Mouse (Mus musculus) adrenal gland, postnatal 0 days (tissue): ENCODE data around the gene Lrrc10. TPM values are rescaled to one million over a fixed set of nuclear protein-coding genes. Genes with fewer than 3 reads are reported as not detected.

ENCODE experiments used
- polyA plus RNA-seq: library from polyadenylated mRNA; unstranded; fragments of >200 nt; fragmentation: Nextera tagmentation; extraction: Ambion mirVana; gene quantifications from 2 replicates; pipeline ENCODE4 v1.2.1, GENCODE M21; 2015

The Lrrc10 gene
- not detected in 2 replicates for polyA plus RNA-seq

DNA sequence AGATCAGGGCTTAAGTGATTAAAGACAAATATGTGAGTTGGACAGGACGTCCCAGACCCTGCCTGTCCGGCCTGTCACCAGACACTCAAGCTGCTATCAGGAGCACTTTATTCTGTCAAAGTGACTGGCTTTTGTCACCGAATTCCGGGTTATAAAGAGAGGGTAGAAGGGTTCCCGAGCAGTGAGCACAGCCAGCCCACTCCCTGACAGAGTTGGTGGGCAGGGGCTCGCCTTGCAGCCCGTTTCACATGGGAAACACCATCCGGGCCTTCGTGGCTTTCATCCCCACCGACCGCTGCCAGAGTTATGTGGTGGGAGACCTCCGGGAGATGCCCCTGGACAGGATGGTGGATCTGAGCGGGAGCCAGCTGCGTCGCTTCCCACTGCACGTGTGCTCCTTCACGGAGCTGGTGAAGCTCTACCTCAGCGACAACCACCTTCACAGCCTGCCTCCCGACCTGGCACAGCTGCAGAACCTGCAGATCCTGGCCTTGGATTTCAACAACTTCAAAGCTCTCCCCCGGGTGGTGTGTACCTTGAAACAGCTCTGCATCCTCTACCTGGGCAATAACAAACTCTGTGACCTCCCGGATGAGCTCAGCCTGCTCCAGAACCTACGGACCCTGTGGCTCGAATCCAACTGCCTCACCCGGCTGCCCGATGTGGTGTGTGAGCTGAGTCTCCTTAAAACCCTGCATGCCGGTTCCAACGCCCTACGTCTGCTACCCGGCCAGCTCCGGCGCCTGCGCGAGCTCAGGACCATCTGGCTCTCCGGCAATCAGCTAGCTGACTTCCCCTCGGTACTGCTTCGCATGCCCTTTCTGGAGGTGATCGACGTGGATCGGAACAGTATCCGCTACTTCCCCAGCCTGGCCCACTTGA, at the start of gene Lrrc10:
Gene Lrrc10, plus strand, starts transcription at position 167 of the 882 bp plus-strand sequence.

DNA sequence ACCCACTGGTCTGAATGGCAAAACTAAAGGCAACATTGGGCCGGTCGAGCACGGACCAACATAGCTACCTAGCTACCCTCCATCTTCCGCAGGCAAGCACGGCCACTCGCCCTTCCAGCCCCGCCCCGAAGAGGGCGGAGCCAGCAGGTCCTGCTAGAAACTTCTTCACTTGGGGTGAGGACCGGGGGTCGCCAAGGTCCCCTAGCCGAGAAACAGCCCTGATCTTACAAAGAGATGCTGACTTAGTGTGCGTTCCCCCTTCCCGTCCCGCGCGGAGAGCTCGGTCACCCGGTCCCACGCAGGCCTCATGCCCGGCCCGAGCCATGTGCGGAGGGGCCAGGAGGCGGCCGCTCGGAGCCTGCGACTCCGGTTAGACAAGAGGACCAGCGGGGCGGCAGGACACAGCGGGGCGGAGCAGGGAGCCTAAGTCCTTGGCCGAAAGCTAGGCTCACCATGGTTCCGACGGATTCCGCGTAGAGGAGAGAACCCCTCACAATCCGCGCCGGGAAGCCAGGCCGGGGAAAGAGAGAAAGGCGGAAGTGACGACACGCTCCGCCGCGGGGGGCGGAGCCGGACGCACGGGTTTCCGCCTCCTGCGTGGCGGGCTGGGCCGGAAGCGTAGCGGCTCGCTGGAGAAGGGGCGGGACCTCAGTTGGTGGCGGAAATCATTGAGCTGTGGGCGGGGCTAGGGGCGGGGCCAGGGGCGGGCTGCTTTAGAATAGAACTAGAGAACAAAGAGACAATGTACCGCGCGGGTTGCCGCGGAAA, 18.3 kb downstream of the Lrrc10 start, which contains the start of gene Cct2:
Gene Cct2, minus strand, starts transcription at position 561 of the 768 bp plus-strand sequence.

Other genes with a start within 250 kb of the Lrrc10 start
- 0.03 and 0.10 TPM in 2 replicates for gene Myrfl, start 148.4 kb upstream of the Lrrc10 start, polyA plus RNA-seq
- 14.2 and 17.8 TPM in 2 replicates for gene Rab3ip, start 94.6 kb upstream of the Lrrc10 start, polyA plus RNA-seq
- not detected in 2 replicates for gene Gm10271, start 72.7 kb upstream of the Lrrc10 start, polyA plus RNA-seq
- gene Best3, start 59.0 kb upstream of the Lrrc10 start, polyA plus RNA-seq = 0.30 and 0.47 TPM in 2 replicates
- gene Cct2, start 18.5 kb downstream of the Lrrc10 start, polyA plus RNA-seq = 118 and 143 TPM in 2 replicates
- gene Frs2, start 103.2 kb downstream of the Lrrc10 start, polyA plus RNA-seq = 13.5 and 22.3 TPM in 2 replicates
- 42.6 and 48.5 TPM in 2 replicates for gene Yeats4, start 179.2 kb downstream of the Lrrc10 start, polyA plus RNA-seq
- not detected in 2 replicates for gene 9530003J23Rik, start 193.4 kb downstream of the Lrrc10 start, polyA plus RNA-seq
- 175 and 328 TPM in 2 replicates for gene Lyz2, start 237.0 kb downstream of the Lrrc10 start, polyA plus RNA-seq
- gene Lyz1, start 247.5 kb downstream of the Lrrc10 start, polyA plus RNA-seq = 1.5 and 3.1 TPM in 2 replicates